Mouse (Mus musculus) E14TG2a.4 (cell line): ENCODE measurements around the gene Adh4.

ENCODE experiments used
- CTCF ChIP-seq: conservative IDR thresholded peaks from 2 replicates; pipeline ENCODE4 v1.5.1; 2014; ENCODE audit warnings: low read length
- NANOG ChIP-seq: IDR thresholded peaks from 2 replicates; pipeline ENCODE4 v1.6.1; 2014; ENCODE audit warnings: borderline replicate concordance, low read length, mixed read lengths

DNA sequence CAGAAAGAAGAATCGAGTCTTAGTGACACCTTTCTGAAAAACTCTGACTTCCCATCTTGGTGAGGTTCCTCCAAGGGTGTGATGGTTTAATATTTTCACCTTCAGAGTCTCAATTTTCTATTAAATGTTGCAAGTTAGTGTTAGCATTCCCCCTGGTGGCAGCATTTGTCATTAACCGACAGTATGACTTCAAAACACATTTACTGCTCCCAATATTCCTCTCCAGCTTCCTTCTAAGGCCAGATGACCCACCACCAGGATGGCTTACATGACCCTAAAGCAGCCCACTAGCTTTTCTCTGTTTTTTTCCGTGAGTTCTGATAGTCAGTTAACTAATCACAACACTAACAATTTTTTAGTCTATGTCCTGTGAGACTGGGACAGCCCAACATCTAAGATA is 9.9 kb upstream of the Adh4 start:
- TF ChIP-seq CTCF: peak; percentile 43
- TF ChIP-seq NANOG: no peak
